Mouse (Mus musculus) urinary bladder, postnatal 36 days (tissue): ENCODE data around the gene Tk1.
"Not testable (repeated sequence)": the region's sequence is repeated elsewhere in the genome, so short reads cannot be mapped to it uniquely, and the experiment has no call there.

Source experiments
- DNase-seq, 2 experiments: peaks; one replicate each; pipeline ENCODE4 v3.0.0; 2022; ENCODE audit warnings: low spot score in 2 of 2, mixed read lengths in 1 of 2

Tk1 gene

GRCm38 (mm10) chr11:117792281-117792888, 33.5 kb downstream of the Tk1 start:
- DNase-seq = peak; percentile 71 to 84

- DNase-seq = no peak
Measured at GRCm38 (mm10) chr11:117791441-117791761, 34.5 kb downstream of the Tk1 start.

- peak; percentile 60 to 72 for DNase-seq
Measured at GRCm38 (mm10) chr11:117790703-117791440, 35.0 kb downstream of the Tk1 start.

DNA sequence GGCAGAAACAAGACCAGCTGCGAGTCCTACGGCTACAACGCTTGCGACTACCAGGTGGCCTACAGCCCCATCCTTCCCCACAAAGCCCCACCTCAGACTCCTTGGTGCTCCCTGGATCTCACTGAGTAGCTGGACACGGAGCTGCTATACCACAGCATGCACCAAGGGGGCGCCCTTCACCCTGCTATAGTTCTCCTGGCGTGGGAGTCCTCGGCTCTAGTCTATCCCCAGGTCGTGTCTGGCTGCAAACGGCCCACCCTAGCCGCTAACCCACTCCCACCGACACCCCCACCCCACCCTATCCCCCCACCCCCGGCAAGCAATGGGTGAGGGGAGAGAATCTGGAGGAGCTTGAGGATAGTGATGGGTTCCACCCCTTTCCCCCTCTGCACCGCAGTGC, 35.6 kb downstream of the Tk1 start:
- DNase-seq = peak; percentile 76 to 78

DNA sequence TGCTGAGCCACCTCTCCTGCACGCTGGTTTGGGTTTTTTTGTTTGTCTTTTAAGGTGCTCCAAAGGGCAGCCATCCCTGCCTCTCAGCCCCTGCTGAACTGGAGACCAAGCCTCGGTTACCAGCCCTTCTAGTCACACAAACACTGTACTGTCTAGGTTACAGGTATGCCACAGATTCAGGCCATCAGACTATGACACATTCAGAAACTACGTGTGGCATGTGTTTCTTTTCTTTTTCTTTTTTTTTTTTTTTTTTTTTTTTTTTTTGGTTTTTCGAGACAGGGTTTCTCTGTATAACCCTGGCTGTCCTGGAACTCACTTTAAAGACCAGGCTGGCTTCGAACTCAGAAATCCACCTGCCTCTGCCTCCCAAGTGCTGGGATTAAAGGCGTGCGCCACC, 37.4 kb downstream of the Tk1 start:
- not testable (repeated sequence) for DNase-seq

DNA sequence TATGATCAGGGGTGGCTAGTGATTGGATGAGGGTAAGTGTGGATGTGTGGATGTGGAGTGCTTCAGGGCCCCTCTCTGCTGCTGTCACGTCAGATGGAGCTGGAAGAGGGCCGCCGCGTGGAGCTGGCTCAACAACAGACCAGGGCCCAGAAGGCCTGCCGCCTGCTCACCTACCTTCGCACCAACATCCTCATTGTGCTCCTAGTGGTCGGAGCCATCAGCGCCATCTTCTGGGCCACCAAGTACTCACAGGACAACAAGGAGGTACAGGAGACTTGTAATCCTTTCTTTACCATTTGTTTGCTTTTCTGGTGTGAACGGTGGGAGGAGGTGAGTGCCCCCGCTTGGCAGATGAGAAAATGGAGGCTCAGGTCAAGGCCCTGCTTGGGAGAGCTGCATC, 39.6 kb downstream of the Tk1 start:
- peak; percentile 55 to 68 for DNase-seq

GRCm38 (mm10) chr11:117783683-117784309, 42.1 kb downstream of the Tk1 start:
- no peak for DNase-seq

GRCm38 (mm10) chr11:117783089-117783488, 42.8 kb downstream of the Tk1 start:
- no peak for DNase-seq

GRCm38 (mm10) chr11:117782705-117783034, 43.2 kb downstream of the Tk1 start:
- no peak for DNase-seq

GRCm38 (mm10) chr11:117781993-117782704, 43.7 kb downstream of the Tk1 start, which contains the start of the genes Tmc8 and Tmc6:
Gene Tmc8 (plus strand): TSS chr11:117782076.
Gene Tmc6 (minus strand): TSS chr11:117782198.
- no peak for DNase-seq

DNA sequence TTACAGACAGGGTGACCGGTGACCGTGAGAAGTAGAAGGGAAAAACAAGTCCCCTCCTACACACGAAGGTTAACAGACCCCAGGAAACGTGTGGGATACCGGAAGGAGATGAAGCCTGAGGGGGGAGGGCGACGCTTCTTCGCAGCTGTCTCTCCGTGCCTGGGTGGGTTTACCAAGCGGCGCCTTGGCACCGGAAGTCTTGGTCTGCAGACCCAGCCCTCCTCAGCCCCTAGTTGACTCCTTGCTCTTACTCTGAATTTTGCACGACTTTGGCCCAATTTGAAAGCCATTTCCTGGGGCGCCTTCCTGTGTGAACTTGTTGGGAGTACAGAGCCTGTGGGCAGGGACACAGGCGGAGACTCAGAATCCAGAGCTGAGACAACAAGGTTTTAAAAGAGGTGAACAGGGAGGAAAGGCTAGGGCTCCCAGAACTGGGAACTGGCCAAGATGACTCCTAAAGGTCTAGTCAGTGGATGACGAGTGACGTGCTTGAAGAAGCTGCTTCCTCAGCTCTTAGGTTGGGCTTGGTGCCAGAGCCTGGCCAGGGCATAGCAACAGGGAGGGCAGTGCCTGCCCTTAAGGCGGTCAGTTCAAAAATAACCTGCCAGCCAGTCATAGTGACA, 44.6 kb downstream of the Tk1 start:
- peak; percentile 60 to 76 for DNase-seq

DNA sequence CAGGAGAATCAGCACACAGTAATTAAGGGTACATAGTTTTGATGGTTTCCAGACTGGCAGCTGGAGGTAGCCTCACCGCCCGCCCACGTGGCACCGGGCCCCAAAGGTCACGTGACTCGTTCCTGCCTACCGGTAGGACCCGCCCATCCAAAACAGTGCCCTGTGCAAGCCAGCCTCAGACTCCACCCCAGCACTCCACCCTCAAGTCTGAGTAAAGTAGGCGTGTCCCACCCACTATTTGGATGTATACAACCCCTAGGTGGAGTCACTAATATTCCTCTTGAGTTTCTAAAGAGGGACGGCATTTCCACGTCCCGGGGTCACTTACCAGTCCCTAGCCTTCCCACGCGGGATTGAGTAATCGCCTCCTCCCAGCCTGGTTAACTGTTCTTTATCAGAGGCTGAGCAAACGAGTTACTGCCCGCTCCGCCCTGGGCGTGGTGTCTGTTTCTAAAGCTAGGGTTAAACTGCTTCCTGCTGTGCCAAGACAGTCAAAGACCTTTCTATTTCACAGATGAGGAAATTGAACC, 45.2 kb downstream of the Tk1 start:
- peak; percentile 88 to 93 for DNase-seq

GRCm38 (mm10) chr11:117780199-117780515, 45.7 kb downstream of the Tk1 start:
- no peak for DNase-seq

DNA sequence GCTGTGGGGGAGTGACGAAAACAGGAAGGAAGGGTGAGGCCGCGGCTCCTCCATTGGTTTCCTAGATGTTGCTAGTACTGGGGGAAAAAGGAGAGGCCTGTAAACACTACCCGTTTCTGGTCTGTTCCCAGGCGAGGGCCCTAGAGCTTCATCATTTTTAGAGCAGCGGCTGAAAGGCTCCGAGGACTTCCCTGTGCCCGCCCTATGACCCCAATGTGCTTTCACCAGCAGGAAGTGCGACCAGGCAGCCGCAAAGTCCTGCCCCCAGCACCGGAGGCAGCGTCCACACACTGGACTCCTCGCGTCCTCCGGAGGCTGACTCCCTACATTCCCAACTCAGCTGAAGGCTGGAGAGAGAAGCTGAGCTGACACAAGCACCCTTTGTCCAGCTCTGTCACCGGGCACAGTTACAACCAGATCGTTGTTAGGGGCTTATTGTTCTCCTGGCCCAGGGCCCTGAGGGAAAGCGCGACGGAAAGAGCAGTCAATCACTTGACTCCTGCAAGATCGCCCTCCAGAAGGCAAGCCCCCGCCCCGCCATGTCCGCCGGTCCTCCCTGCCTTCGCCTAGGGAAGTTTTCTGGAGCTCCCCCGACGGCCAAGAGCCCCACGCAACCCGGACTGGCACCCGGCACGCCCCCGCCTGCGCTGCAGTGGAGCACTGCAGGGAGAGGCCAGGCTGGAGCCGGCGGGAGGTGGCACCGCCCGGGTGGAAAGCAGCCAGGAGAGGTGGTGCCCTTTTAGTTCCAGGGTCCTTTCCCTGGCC, 46.3 kb downstream of the Tk1 start:
- peak; percentile 60 to 81 for DNase-seq

- DNase-seq = peak in 1 of 2 experiments; percentile 26
Measured at GRCm38 (mm10) chr11:117778851-117779433, 47.0 kb downstream of the Tk1 start.

GRCm38 (mm10) chr11:117778031-117778430, 47.9 kb downstream of the Tk1 start:
- no peak for DNase-seq

DNA sequence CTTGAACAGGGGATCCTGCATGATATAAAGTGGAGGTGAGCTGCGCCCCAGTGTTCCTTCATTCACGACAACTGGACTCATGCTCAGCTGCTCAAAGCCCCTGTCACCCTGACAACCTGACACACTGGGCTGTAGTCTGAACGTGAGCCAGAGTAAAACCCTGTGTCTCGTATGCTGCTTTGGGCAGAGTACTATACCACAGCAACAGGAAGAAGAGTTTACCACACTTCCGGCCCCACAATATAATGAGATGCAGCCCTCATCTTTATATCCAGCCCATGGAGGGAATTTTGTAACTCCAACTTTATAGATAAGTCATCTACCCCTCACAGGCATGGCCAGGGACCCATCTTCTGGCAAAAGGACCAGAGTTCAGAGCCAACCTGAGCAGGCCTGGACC, 48.8 kb downstream of the Tk1 start:
- no peak for DNase-seq

DNA sequence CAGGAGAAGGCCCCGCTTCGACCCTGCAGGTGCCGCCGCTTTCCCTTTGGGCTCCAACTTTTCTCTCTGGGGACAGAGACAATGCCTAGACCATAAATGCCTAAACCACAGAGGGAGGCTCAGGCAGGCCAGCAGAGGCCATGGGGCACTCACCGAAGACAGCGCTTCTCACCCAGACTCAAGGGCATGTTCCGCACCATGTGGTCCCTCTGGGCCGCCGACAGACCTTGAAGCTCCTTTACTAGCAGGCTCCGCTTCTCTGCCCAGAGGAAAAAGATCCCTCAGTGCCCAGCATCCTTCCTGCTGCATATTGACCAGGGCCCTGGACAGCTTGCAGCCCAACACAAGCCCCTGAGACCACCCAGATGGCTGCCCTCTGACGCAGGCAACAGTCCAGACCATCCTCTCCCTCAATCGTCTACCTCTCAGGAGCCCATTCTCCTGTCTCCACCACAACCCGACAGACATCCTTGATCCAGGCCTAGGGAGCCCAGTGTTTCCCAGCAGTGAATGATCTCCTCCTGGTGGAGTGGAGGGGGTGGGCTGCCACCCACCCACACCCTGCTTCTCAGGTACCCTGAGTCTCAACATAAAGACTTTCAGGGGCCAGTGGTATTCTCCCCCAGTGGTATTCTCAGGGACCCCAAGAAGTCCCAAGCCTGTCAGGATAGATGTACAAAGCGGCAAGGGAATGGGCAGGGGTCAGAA, 49.7 kb downstream of the Tk1 start:
- DNase-seq = no peak

- no peak for DNase-seq
Measured at GRCm38 (mm10) chr11:117775540-117775939, 50.4 kb downstream of the Tk1 start.

GRCm38 (mm10) chr11:117774925-117775324, 51.0 kb downstream of the Tk1 start:
- DNase-seq = no peak
